Mouse (Mus musculus): ENCODE results near the gene Uprt.

Uprt gene

DNA sequence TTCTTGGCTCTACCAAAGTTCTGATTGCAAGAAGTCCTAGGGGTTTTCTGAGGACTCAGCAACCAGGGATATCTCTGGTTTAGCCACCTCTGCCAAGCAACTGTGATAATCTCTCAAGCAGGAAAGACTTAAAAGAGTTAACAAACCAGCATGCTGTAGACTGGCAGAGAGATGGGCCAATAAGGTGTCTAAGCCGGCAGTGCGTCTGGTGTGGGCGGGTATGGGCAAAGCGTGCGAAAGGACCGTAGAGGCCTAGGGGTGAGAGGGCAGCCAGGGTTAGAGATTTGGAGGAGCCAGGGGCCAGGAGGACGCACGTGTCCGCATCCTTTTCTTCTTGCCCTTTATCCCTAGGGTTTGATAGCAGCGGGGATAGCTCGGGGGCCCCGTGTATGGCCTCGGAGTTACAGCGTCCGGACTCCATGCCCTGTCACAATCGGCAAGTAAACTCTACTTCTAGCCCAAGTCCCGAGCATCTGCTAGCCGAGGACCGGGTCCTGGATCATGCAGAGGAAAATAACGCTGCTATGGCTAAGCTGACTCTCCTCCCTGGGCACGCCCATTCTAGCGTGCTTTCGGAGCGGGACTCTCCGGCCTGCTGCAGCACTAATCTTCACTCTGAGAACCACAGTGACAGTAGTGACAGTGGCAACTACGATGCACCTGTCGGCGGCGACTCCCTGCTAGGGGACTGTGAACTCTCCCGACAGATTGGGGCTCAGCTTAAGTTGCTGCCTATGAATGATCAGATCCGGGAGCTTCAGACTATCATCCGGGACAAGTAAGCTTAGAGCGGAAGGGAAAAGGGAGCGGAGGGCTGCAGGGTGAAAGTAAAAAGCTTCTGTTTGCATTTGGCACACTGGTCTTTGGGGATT, at the start of gene Uprt:
Gene Uprt (plus strand): TSS at position 247 of the 872 bp plus-strand sequence.
- DNase-seq: peak; percentile 76 to 83

DNA sequence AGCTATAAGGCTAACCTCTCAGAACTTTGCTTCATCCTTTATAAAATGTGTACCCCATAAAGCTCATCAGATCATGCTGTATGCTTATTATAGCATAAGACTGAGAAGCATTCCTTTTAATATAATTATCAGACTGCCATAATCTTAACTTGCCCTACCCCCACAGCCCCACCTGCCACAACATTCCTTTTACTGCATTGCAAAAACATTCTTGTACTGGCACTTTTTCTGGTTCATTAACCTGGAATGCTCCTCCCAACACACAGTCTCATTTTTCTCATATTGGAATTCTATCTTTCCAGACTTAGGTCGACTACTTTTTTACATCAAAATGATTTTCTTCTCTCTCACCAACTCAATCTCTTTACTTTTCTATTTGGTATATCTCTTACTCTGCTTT, 49.2 kb upstream of the Uprt start:
- no peak for DNase-seq

DNA sequence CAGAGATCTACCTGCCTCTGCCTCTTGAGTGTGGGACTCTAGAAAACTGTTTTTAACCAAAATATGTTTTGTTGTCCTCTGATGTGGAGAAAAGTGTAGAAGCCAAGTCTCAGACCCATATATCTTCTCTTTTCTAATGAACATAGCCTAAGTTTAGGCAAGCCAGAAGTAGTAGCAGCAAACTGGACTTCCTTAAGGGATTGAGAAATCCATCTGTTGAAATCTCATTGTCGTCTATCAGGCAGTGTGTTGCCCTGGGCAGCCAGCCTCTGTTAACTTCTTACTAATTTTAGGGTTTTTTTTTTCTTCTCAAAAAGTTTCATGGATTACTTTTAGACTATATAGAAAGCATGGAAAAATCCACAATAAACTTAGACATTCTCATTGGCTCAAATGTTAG, 30.2 kb upstream of the Uprt start:
- no peak for DNase-seq

DNA sequence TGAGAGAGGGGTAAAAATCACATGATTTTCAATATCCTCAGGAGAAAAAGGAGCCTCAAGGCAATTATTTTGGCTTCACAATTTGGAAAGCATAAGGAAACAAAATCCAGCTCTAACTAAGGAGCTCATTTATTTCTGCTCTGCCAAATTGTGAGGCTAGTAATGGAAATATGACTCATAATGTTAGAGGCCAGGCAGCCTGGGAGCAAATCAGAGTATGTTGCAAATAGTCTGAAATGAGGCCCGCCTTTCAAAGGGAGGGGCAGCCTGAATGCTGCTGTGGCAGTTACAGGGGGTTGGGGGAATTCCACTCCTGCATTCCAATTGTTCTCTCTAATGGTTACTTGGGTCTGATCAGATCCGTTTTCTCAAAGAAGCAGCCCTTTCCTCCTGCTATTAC, 20.9 kb upstream of the Uprt start:
- DNase-seq: no peak

DNA sequence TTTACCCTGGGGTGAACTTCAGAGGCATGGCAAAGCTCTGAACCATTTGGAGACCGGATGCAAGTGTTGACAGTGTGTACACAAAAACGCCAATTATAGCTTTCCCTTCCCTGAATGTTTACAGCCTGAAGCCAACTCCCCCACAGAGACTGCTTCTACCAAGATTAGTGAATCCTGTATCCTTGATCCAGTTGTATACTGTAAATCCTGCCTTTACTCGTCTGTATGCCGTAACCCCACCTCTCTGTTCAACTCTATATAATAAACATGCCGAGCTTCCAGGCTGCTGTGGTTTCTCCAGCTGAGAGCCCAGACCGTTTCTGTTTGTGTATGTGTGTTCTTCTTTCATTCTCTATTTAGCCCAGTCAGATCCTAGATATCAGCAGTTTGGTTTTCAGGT, 18.2 kb upstream of the Uprt start:
- DNase-seq: no peak

DNA sequence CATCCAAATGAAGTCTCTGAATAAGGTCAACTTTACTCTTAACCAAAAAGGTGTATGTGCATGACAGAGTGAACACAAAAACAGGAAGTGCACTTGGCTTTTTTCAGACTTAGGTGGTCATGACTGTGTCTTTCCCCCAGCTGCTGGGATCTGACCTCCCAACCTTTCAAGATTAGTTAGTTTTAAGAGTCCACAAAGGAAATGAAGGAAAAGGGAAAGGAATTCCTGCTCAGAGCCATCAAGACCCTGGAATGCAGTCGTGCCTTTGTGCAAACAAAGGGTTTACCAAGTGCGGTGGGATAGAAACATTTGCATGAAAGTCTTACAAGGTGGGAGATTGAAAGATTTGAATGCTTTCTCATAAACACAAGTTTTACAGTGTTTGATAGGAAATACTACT, 4.6 kb upstream of the Uprt start:
- DNase-seq: no peak

DNA sequence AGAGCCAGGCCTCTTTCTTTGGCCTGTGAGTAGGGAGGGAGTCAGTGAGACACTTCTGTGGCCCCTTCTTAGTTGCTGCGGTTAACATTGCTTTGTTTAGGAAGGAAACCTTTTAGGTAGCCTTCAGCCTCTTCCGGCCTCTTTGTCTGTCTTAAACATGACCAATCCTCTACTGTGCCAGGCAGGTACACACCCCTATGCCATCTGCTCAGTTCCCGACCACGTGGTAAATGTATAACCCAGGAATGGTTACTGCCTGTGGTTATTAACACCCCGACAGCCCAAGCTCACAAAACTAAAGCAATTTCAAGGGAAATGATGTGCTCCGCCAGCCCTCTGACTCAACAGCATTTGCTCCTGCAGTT, 808 bp downstream of the Uprt start:
- DNase-seq: peak; percentile 37 to 51

DNA sequence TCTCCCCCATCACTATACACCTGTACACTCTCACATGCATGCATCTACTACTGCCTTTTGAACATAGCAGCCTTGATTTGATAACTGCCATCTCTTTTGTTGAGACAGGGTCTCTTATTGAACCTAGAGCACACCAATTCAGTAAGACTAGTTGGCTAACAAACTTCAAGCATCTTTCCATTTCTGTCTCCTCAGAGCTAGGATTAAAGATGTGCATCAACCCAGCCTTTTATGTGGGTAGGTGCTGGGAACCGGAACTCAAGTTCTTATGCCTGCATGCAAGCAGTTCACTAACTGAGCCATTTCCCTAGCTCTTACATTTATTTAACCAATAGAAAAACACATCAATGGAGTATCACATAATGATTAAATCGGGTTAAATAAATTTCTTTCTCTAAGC, 3.0 kb downstream of the Uprt start:
- DNase-seq: no peak

DNA sequence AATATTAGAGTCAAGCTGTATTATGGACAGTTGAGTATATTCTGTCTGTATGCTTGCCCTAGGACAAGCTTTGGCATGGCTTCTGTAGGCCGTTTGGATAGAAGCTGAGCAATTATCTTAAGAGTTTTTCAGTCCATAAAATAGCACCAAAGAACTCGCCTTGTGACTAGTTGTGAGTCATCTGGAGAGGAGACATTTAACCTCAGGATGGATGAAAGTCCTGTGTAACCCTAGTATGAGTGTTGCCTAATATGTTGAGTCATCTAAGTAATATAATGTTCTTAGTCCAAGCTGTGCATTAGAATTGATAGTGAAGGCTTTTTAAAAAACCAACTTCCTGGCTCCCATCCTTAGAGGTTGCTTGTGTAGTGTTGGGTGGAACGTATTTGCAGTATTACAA, 5.4 kb downstream of the Uprt start:
- no peak for DNase-seq

DNA sequence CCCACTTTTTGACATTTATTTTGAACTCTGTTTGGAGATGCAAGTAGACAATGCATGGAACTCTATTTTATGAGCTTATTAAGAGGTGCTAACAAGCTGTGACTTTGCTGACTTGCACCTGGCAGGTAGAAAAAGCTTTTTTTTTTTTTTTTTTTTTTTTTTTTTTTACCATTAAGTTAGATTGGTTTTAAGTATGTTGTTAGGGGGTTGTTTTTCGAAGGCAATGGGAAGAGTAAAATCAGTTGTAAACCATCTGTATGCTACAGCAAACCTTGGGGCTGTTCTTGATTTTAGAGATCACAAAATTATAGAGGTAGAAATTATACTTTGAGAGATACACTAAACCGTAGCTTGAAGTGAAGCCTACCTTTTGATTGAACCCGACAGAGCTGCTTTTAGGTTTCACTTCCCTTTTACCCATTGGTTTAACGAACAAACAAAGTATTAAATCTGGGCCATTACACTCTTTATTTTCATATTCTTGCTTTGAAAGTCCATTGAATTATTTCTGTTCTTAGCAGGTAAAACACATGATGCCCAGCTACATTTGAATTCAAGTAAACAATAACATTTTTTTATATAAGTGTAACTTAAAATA, 6.4 kb downstream of the Uprt start:
- DNase-seq: no peak

DNA sequence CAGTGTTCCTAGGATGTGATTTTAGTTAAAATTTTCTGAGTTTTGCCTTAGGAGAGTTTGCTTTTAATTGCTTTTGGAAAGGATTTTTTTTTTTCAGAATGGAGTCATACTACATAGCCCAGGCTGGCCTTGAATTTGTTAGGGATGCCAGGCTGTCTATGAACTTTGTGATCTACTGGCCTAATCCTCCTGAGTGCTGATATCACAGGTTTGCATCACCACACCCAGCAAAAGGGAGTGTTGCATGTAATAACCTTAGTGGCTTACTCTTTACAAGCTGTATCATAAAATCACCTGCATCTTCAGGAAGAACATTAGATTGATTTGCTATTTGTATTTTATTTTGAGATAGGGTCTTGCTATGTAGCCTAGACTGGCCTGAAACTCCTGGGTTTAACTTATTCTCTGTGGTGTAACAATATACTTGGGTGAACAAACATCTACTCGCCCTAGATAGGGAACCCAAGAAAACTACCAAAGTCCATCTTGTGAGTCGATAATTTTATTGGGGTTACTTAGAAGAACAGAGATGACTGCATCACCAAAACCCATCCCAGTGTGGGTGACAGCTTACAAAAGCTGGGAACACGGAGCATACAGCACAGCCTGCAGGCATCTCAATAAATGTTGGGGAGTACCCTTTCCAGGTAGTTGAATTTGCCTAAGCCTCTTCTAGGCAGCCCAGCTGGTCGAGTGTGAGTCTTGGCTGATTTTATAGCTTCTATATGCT, 7.2 kb downstream of the Uprt start:
- no peak for DNase-seq

DNA sequence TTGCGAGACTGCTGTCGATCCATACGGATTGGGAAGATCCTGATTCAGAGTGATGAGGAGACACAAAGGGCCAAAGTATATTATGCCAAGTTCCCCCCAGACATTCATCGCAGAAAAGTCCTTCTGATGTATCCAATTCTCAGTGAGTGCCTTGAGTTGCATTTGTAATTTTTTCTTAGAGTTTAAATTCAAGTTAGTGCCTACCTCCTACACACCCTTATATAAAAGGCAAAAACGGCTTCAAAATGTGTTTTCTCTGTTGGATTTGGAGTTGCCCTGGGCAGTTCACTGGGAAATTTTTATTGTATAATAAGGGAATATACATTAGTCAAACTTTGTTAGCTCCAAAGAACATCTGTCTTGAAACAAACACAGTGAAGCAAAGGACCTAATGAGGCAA, 19.1 kb downstream of the Uprt start:
- no peak for DNase-seq

DNA sequence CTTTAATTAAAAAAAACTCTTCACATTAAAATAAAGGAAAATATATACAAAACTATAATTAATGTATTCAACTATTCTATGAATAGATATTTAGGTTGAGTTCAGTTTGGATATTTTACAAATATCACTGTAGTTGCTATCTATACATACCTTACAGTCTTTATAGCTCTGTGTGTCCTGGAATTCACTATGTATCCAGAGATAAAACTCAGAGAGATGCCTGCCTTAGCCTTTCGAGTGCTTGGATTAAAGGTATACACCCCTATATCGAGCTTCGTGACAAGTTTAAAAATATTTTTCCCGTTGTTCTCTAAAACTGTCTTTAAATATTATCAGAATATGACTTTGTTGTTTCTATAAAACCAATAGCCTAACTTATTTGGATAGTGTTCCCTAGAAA, 60.0 kb downstream of the Uprt start:
- DNase-seq: no peak

DNA sequence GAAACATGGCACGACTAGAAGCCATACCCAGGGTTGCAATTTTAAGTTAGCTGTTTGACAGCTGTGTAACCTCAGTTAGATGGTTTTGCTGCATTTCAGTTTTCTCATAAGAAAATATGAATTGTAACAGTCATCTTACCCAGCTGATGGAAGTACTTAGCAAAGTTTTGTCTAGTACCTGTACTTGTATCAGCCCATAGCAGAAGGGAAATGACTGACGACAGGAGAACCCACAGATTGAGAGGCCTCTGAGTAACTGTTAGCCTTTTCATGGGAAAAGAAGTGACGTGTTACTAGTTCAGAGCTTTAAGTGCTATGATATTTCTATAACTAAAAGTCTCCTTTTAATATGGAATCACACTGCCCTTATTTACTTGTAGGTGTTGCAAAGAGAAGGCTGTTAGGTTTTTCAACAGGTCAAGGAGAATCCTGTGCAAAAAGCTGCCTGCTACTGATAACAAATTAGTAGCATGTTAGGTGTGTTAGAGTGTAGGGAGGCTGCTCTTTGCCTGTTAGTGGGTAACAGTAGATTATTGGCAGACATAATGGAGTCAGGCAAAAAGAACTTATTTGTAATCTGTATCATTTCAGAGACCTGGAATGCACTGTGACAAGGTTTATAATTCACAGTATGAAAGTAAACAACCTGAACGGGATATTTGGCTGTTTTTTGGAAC, 61.4 kb downstream of the Uprt start:
- DNase-seq: no peak

DNA sequence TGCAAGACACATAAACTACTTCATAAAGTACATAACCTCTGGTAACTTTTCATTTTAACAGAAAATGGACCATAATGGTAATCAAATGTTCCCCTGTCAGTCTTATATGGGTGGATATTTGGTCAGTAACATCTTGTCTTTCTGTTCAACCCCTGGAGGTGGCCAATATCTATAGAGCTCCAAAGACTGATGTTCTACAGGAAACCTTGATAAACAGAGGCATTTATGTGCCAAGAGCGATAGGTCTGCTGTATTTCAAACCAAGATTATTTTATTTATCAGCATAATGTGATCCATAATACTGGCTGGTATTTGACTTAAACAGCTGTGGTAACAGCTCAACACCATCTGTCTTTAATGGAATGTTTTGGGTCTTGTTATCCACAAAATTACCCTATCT, 62.7 kb downstream of the Uprt start:
- no peak for DNase-seq

Measured in cerebellum, postnatal 25 days (tissue).